Mouse (Mus musculus) c-Kit-positive CD71-negative TER-119-negative erythroid progenitor cells, embryonic 14.5 days (primary cell): ENCODE measurements around the gene Kntc1.
"Not testable (repeated sequence)": the region's sequence is repeated elsewhere in the genome, so short reads cannot be mapped to it uniquely, and the experiment has no call there.

ENCODE experiments used
- DNase-seq: peaks from one replicate; pipeline ENCODE4 v3.0.0-alpha.2; 2013; ENCODE audit warnings: low read depth

The Kntc1 gene

GRCm38 (mm10) chr5:123749065-123750064 lies at the start of gene Kntc1, which contains the start of gene Rsrc2:
Gene Kntc1, plus strand, starts transcription at chr5:123749716.
Gene Rsrc2, minus strand, starts transcription at chr5:123749414.
- DNase-seq, result peak; percentile 100

DNA sequence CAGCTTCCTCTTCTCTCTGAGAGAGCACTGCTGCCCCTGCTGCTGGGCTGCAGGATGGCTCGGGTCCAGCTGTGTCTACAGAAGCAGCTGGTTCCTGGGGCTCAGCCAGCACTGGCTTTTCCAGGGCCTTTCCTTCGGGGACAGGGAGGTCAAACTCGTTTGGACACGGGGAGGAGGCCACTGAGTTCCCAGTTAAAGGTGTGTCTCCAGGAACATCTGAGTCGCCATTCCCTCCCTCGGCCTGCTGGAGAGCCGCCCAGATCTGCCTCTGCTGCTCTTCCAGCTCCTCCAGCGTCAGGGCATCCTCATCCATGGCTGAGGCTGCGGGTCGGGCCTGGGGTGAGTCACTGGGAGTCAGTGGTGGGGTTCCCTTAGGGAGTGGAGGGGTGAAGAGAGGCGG lies 48.9 kb upstream of the Kntc1 start:
- DNase-seq, result no peak

GRCm38 (mm10) chr5:123708598-123708997 lies 40.9 kb upstream of the Kntc1 start:
- DNase-seq, result no peak

- no peak for DNase-seq
These were observed 39.9 kb upstream of the Kntc1 start for GRCm38 (mm10) chr5:123709571-123709970.

DNA sequence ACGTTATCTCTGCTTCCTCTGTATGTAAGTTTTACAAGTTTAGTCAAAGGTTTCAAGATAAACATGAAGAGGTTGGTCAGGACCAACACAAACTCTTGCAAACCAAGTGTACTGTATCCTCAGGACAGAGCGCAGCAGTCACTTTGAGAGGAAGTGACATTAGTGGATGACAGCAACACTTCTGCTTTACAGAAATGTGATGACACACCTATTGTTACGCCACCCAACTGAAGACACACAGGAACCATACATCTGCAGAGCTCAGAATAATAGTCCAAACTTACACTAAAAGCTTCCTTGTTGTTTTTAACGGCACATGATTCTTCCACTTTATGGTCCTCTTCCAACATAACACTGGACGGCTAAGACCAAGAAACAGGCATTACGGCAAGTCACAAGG lies 35.7 kb upstream of the Kntc1 start:
- DNase-seq, result peak; percentile 29

GRCm38 (mm10) chr5:123714622-123715021 lies 34.9 kb upstream of the Kntc1 start:
- no peak for DNase-seq

DNA sequence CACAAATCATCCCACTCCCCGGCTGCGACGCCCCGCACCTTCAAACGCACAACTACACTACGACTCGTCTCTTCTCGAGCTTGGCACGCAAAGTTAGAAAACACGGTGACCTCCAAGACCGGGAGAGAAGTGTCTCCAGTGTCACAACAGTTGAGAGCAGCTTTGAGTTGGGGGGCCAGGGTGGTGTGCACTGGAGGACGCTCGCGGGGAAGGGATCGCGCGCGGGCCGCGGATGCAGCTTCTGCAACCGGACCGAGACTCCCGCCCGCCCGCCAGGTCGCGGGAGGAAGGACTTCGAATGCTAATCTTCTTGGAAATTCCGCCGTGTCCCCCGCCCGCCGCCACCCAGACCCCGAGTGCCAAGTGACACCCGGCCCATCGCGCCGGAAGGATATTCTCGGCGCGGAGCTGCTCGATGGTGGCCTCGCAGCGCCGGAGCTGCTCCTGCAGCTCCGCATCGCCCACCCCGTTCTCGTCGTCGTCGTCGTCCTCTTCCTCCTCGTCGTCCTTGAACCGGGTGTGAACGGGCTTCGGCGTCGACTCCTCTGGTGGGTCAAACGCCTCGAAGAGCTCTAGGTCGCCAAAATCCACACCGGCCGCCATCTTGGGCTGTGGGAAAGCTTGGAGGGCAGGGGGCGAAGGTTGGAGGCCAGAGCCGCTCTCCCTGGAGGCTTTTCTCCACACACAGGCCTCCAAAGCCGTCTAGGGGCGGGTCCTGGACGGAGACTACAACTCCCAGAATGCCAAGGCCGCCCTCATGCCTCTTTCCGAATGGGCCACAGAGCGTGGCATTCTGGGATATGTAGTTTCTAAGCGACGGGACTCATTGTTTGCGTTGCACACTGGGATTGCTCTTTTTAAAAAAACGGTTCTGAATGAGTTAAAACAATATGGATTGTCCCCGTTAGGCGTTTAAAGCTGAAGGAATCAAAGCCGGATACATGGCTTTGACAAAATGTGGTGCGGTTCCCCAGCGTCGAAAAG lies 28.9 kb upstream of the Kntc1 start, which contains the start of gene Zcchc8:
Gene Zcchc8 (minus strand): TSS at position 773 of the 984 bp plus-strand sequence.
- DNase-seq, result peak; percentile 98

DNA sequence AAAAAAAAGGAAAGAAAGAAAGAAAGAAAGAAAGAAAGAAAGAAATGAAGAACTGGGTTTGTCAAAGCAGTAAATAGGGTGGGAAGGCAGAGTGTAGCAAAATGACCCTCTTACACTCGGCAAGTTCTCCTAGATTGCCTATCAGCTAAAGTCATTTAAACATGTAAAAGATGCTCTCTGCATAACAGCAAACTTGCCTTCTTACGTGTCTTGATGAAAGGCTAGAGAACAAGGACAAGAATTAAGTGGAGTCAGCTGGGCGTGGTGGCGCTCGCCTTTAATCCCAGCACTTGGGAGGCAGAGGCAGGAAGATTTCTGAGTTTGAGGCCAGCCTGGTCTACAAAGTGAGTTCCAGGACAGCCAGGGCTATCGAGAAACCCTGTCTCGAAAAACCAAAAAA lies 25.7 kb upstream of the Kntc1 start:
- DNase-seq, result not testable (repeated sequence)

- no peak for DNase-seq
These were observed 18.5 kb upstream of the Kntc1 start for GRCm38 (mm10) chr5:123730981-123731380.

DNA sequence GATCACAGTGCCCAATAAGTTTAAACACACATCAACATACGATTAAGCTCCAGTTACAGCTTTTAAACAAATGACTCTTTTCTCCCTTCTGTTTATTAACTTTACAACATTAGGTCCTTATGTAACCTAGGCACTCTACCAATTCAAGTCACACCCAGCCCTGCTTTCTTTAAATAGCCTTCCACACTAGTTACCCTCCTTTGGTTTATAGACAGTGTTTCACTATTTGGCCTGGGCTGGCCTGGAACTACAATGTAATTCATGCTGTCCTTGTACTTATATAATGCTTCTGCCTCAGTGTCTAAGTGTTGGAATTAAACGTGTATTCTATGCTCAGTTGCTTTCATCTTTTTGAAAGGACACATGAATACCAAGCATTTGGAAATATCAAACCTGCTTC lies 5.2 kb upstream of the Kntc1 start:
- DNase-seq, result no peak

DNA sequence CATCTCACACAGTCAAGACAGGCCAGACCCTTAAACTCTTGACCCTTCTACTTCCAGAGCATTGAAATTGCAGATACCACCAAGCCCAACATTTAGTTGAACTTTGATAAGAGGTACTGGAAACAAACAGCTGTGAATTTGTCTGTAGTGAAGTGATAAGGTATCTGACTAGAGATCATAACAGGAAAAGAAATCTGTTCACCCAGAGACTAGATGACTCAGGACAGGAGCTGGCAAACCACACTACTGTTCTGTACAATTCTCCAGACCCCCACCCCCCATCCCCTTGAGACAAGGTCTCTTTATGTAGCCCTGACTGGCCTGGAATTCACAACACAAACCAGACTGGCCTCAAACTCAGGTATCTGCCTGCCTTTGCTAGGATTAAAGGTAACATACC lies 3.3 kb upstream of the Kntc1 start:
- DNase-seq, result no peak

- DNase-seq, result no peak
These were observed 1.9 kb upstream of the Kntc1 start for GRCm38 (mm10) chr5:123747604-123748003.

GRCm38 (mm10) chr5:123748339-123749064 lies 1.0 kb upstream of the Kntc1 start:
- DNase-seq, result no peak

DNA sequence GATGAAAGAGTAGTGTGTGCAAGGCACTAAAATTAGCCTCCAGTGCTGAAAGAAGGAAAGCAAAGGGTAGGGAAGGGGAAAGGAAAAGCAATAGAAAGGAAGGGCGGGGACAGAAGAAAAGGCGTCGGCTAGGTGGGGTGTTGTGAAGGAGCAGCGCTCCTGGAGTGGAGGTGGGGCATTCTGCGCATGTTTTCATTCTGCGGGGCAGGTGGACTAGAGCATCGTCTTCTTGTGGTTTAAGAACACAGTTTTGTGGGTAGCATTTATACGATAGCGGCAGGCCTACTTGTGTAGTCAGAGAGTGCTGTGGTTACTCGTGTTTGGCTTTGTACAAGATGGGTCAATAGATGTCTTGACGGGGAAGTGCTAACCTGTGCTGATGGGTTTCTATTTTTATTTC lies 16.0 kb downstream of the Kntc1 start:
- DNase-seq, result no peak

DNA sequence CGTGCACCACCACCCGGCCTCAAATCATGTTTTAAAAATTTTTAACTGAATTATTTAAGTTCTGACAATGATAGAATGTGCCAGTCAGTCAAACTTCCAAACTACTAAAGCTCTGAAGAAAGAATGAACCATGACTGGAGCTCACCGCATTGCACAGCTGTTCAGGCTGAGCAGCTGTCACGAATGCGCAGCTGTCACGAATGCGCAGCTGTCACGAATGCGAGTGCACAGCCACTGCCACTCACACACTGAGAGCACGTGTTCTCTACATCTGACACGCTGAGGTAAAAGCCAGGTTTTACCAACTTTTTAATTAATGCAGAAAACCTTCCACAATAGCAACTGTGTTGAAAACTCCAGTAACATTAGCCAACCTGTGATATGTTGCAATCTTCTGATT lies 16.9 kb downstream of the Kntc1 start:
- DNase-seq, result not testable (repeated sequence)

GRCm38 (mm10) chr5:123773441-123773840 lies 23.9 kb downstream of the Kntc1 start:
- DNase-seq, result no peak

DNA sequence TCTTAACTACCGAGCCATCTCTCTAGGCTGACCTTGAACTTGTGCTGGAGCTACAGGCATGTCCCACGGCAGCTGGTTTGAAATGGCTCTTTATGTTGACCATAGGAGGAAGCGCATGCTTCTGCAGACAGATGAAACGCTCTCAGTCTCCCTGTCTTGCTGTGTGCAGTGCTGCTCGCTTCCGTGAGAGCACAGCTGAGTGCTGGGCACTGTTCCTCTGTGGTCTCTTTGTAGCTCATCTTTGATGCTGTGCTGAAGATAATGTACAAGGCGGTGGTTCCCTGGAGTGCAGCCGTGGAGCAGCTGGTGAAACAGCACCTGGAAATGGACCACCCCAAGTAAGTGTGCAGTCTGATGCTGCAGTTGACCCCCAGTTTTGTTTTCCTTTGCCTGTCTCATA lies 31.2 kb downstream of the Kntc1 start:
- DNase-seq, result no peak

- no peak for DNase-seq
These were observed 32.3 kb downstream of the Kntc1 start for GRCm38 (mm10) chr5:123781864-123782263.

- DNase-seq, result no peak
These were observed 39.5 kb downstream of the Kntc1 start for GRCm38 (mm10) chr5:123788976-123789375.

DNA sequence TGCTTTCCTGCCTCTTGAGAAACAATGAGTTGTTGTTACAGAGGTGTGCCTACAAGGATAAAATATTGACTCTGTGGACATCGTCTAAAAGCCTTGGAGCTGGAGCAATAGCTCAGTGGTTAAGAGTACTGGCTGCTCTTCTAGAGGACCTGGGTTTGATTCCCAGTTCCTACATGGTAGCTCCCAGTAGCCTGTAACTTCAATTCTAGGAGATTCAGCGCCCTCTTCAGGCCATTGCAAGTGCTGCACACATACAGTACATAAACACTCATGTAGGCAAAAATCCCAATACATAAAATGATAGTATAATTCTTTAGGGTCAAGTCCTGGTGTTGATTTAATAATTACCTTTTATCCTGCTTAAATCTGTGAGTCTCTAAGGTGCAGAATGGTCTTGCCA lies 43.6 kb downstream of the Kntc1 start:
- no peak for DNase-seq

GRCm38 (mm10) chr5:123806334-123806733 lies 56.8 kb downstream of the Kntc1 start:
- no peak for DNase-seq

- no peak for DNase-seq
These were observed 59.0 kb downstream of the Kntc1 start for GRCm38 (mm10) chr5:123808541-123808940.
